Mouse (Mus musculus) forebrain, embryonic 13.5 days (tissue): ENCODE results near the gene Treml2. TPM values are rescaled to one million over a fixed set of nuclear protein-coding genes. Genes with fewer than 3 reads are reported as not detected.

ENCODE experiments used
- ATAC-seq: fragments of 200-750 bp; cut with Nextera tagmentation; 2 replicates; pipeline ENCODE4 v1.8.0; 2017
- H3K27ac ChIP-seq: fragments of 300-500 bp; sonication (generic); 2 replicates; pipeline ENCODE4 v1.5.1; 2015; ENCODE audit warnings: inconsistent platforms, mild to moderate bottlenecking, moderate library complexity
- H3K27me3 ChIP-seq: fragments of 300-500 bp; sonication (generic); 2 replicates; pipeline ENCODE4 v1.6.1; 2015; ENCODE audit warnings: mild to moderate bottlenecking, inconsistent platforms
- H3K36me3 ChIP-seq: fragments of 300-500 bp; sonication (generic); 2 replicates; pipeline ENCODE4 v1.6.1; 2015; ENCODE audit warnings: mild to moderate bottlenecking, inconsistent platforms; ENCODE audit not compliant: poor library complexity, severe bottlenecking
- H3K4me1 ChIP-seq: fragments of 300-500 bp; sonication (generic); 2 replicates; pipeline ENCODE4 v1.6.1; 2015; ENCODE audit warnings: inconsistent platforms
- H3K4me2 ChIP-seq: fragments of 300-500 bp; sonication (generic); 2 replicates; pipeline ENCODE4 v1.6.1; 2015; ENCODE audit warnings: inconsistent platforms, mild to moderate bottlenecking, moderate library complexity
- H3K4me3 ChIP-seq: fragments of 300-500 bp; sonication (generic); 2 replicates; pipeline ENCODE4 v1.5.1; 2015; ENCODE audit warnings: mild to moderate bottlenecking, inconsistent platforms
- H3K9ac ChIP-seq: fragments of 300-500 bp; sonication (generic); 2 replicates; pipeline ENCODE4 v1.6.1; 2015; ENCODE audit warnings: mild to moderate bottlenecking, inconsistent platforms
- H3K9me3 ChIP-seq: fragments of 300-500 bp; sonication (generic); replicated peaks from 2 replicates; pipeline ENCODE4 v1.6.1; 2016; ENCODE audit warnings: inconsistent platforms
- WGBS: fragments of 180-500 bp; shearing (Covaris S2); methylation state at CpG from one replicate; pipeline ENCODE4 v1.1.7; 2015; 5-methylcytosine and 5-hydroxymethylcytosine counted together
- polyA plus RNA-seq: library from polyadenylated mRNA; unstranded; fragments of >200 nt; fragmentation: Nextera tagmentation; extraction: Ambion mirVana; gene quantifications from 2 replicates; pipeline ENCODE4 v1.2.1, GENCODE M21; 2015

Gene Treml2
- polyA plus RNA-seq, 1 experiment from 2014 or later: 0.12 TPM

- ATAC-seq: no peak
- 55% methylated on average over 2 of the region's 2 CpGs for WGBS
- no peaks in the 10 kb centered on the region for H3K36me3 ChIP-seq
Measured at GRCm38 (mm10) chr17:48357892-48358291, 58.6 kb downstream of the Treml2 start.

DNA sequence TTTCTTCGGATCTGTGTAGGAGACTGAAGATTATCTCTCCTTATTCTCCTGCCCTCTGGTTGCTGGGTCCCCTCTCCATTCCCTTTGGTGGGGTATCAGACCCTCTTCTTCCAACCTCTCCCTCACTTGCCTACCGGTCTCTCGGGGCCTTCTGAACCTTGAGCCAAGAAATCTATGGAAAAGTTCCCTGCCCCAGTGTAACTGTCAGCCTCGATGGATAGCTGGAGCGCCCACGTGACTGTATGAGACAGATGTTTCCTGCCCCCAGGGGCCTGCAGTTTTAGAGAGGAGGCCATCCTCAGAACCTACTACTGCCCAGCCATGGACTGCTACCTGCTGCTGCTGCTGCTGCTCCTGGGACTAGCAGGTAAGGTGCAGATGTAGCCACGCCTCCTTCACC is 60.3 kb downstream of the Treml2 start, which contains the start of gene Treml1:
TSS of gene Treml1 (plus strand) at position 301 of the 400 bp plus-strand sequence.
- Histone ChIP-seq H3K9ac (no peak within 1 kb of the TSS), H3K27ac (no peak within 1 kb of the TSS), H3K4me3 (no peak within 1 kb of the TSS), H3K36me3 (no peaks in the 10 kb centered on the region), H3K4me2 (no peak within 1 kb of the TSS), H3K27me3 (no peaks in the 10 kb centered on the region), H3K9me3 (no peaks in the 10 kb centered on the region), H3K4me1 (peaks cover 10% of the 10 kb centered on the region; the same call in 1 of the 2 replicates)
- WGBS: 89% methylated on average over 7 of the region's 7 CpGs
- no peak for ATAC-seq

More at GRCm38 (mm10) chr17:48357892-48358291, 58.6 kb downstream of the Treml2 start:
- no peaks in the 10 kb centered on the region for H3K9me3 ChIP-seq
- no peaks in the 10 kb centered on the region for H3K27me3 ChIP-seq
- H3K27ac ChIP-seq: no peak overlapping the region
- no peak overlapping the region for H3K4me3 ChIP-seq
- H3K4me2 ChIP-seq: no peak overlapping the region
- no peak overlapping the region for H3K9ac ChIP-seq
- peaks cover 2% of the 10 kb centered on the region; the same call in 1 of the 2 replicates for H3K4me1 ChIP-seq

- Histone ChIP-seq H3K4me1 (peaks cover 10% of the 10 kb centered on the region; the same call in 1 of the 2 replicates), H3K9me3 (no peaks in the 10 kb centered on the region), H3K27ac (no peak overlapping the region), H3K36me3 (no peaks in the 10 kb centered on the region), H3K4me2 (no peak overlapping the region), H3K27me3 (no peaks in the 10 kb centered on the region), H3K9ac (no peak overlapping the region), H3K4me3 (no peak overlapping the region)
- no peak for ATAC-seq
- 90% methylated on average over 4 of the region's 4 CpGs for WGBS
Measured at GRCm38 (mm10) chr17:48360462-48360861, 61.2 kb downstream of the Treml2 start.

Other genes with a start within 250 kb of the Treml2 start
- gene 1700067P10Rik, start 210.2 kb upstream of the Treml2 start, polyA plus RNA-seq: not detected in 2 replicates
- gene 9830107B12Rik, start 153.2 kb upstream of the Treml2 start, polyA plus RNA-seq: not detected in 2 replicates
- not detected in 2 replicates for gene A530064D06Rik, start 132.2 kb upstream of the Treml2 start, polyA plus RNA-seq
- 0.05 TPM in 1 of 2 replicates, not detected in the other for gene Trem1, start 66.7 kb upstream of the Treml2 start, polyA plus RNA-seq
- gene Trem3, start 51.7 kb upstream of the Treml2 start, polyA plus RNA-seq: not detected in 2 replicates
- 0.18 TPM in 1 of 2 replicates, not detected in the other for gene Treml4, start 35.2 kb upstream of the Treml2 start, polyA plus RNA-seq
- 0.04 TPM in 1 of 2 replicates, not detected in the other for gene B430306N03Rik, start 16.6 kb downstream of the Treml2 start, polyA plus RNA-seq
- 2.1 and 2.3 TPM in 2 replicates for gene Trem2, start 46.9 kb downstream of the Treml2 start, polyA plus RNA-seq
- gene Treml1, start 60.4 kb downstream of the Treml2 start, polyA plus RNA-seq: 0.49 and 1.4 TPM in 2 replicates
- 14.8 and 17.8 TPM in 2 replicates for gene Nfya, start 110.4 kb downstream of the Treml2 start, polyA plus RNA-seq
- 74.4 and 85.8 TPM in 2 replicates for gene Oard1, start 110.5 kb downstream of the Treml2 start, polyA plus RNA-seq
- gene Apobec2, start 133.4 kb downstream of the Treml2 start, polyA plus RNA-seq: 0.72 and 0.81 TPM in 2 replicates
- gene Tspo2, start 152.0 kb downstream of the Treml2 start, polyA plus RNA-seq: 1.7 and 2.4 TPM in 2 replicates
- gene Unc5cl, start 155.4 kb downstream of the Treml2 start, polyA plus RNA-seq: 0.15 and 0.37 TPM in 2 replicates